Mouse (Mus musculus) intestine, embryonic 14.5 days (tissue): ENCODE results near the gene Msi2. TPM values are rescaled to one million over a fixed set of nuclear protein-coding genes. Genes with fewer than 3 reads are reported as not detected.
A peak's percentile ranks its signal among the peaks of the same experiment; 100 is the strongest.

Source experiments
- ATAC-seq: fragments of 200-750 bp; cut with Nextera tagmentation; replicated peaks from 2 replicates; pipeline ENCODE4 v1.8.0; 2017; ENCODE audit warnings: low read depth, moderate number of reproducible peaks, moderate TSS enrichment, moderate library complexity; ENCODE audit not compliant: low FRiP score, low TSS enrichment
- DNase-seq: peaks from one replicate; pipeline ENCODE4 v3.0.0-alpha.2; 2018; ENCODE audit warnings: low spot score
- H3K27ac ChIP-seq: fragments of 300-500 bp; sonication (generic); 2 replicates; pipeline ENCODE4 v1.5.1; 2014; ENCODE audit warnings: low read depth, mild to moderate bottlenecking, control low read depth
- H3K27me3 ChIP-seq: fragments of 300-500 bp; sonication (generic); replicated peaks from 2 replicates; pipeline ENCODE4 v1.6.1; 2014; ENCODE audit warnings: low read length, control low read depth; ENCODE audit not compliant: control insufficient read depth, insufficient read depth
- H3K36me3 ChIP-seq: fragments of 300-500 bp; sonication (generic); 2 replicates; pipeline ENCODE4 v1.6.1; 2014; ENCODE audit warnings: low read length, control low read depth; ENCODE audit not compliant: control insufficient read depth, insufficient read depth
- H3K4me1 ChIP-seq: fragments of 300-500 bp; sonication (generic); replicated peaks from 2 replicates; pipeline ENCODE4 v1.6.1; 2014; ENCODE audit warnings: low read length, control low read depth, mixed read lengths; ENCODE audit not compliant: control insufficient read depth, insufficient read depth
- H3K4me2 ChIP-seq: fragments of 300-500 bp; sonication (generic); 2 replicates; pipeline ENCODE4 v1.6.1; 2014; ENCODE audit warnings: low read length
- H3K4me3 ChIP-seq: fragments of 300-500 bp; sonication (generic); 2 replicates; pipeline ENCODE4 v1.5.1; 2014; ENCODE audit warnings: low read depth, low read length, control low read depth, mixed read lengths
- H3K9ac ChIP-seq: fragments of 300-500 bp; sonication (generic); 2 replicates; pipeline ENCODE4 v1.6.1; 2014; ENCODE audit warnings: mild to moderate bottlenecking, low read length
- H3K9me3 ChIP-seq: fragments of 300-500 bp; sonication (generic); 2 replicates; pipeline ENCODE4 v1.6.1; 2016; ENCODE audit warnings: low read length, control low read depth; ENCODE audit not compliant: control insufficient read depth
- WGBS: fragments of 180-500 bp; shearing (Covaris S2); extraction: QIAGEN DNeasy Blood & Tissue Kit; methylation state at CpG from one replicate; pipeline ENCODE4 v1.1.7; 2014; 5-methylcytosine and 5-hydroxymethylcytosine counted together
- polyA plus RNA-seq: library from polyadenylated mRNA; unstranded; fragments of >200 nt; fragmentation: Nextera tagmentation; extraction: Ambion mirVana; gene quantifications from 2 replicates; pipeline ENCODE4 v1.2.1, GENCODE M21; 2014

Msi2 gene
- polyA plus RNA-seq, 1 experiment from 2014 or later: 13.6 TPM

GRCm38 (mm10) chr11:88363481-88363880 lies 354.8 kb downstream of the Msi2 start:
- no peak for ATAC-seq
- WGBS: 85% methylated on average over 14 of the region's 14 CpGs

GRCm38 (mm10) chr11:88359736-88360135 lies 358.6 kb downstream of the Msi2 start:
- Histone ChIP-seq H3K27ac (no peak overlapping the region), H3K9ac (no peak overlapping the region), H3K27me3 (no peaks in the 10 kb centered on the region), H3K4me1 (no peaks in the 10 kb centered on the region), H3K36me3 (0 out of 2 replicates have a peak, but pooled peaks cover 5% of the 10 kb centered on the region), H3K4me3 (no peak overlapping the region), H3K9me3 (no peaks in the 10 kb centered on the region), H3K4me2 (no peak overlapping the region)
- ATAC-seq: no peak
- WGBS: 82% methylated on average over 7 of the region's 7 CpGs
- DNase-seq: no peak

More at GRCm38 (mm10) chr11:88363481-88363880, 354.8 kb downstream of the Msi2 start:
- no peak overlapping the region for H3K9ac ChIP-seq
- H3K27ac ChIP-seq: no peak overlapping the region
- no peaks in the 10 kb centered on the region for H3K27me3 ChIP-seq
- H3K4me1 ChIP-seq: no peaks in the 10 kb centered on the region
- no peak for DNase-seq
- no peak overlapping the region for H3K4me3 ChIP-seq
- H3K9me3 ChIP-seq: no peaks in the 10 kb centered on the region
- peaks cover 6% of the 10 kb centered on the region; the same call in 1 of the 2 replicates for H3K36me3 ChIP-seq
- H3K4me2 ChIP-seq: no peak overlapping the region

GRCm38 (mm10) chr11:88357325-88357724 lies 361.0 kb downstream of the Msi2 start:
- Histone ChIP-seq H3K36me3 (0 out of 2 replicates have a peak, but pooled peaks cover 5% of the 10 kb centered on the region), H3K4me3 (no peak overlapping the region), H3K4me2 (no peak overlapping the region), H3K27ac (peak overlapping the region; percentile 57; the same call in 1 of the 2 replicates), H3K9ac (no peak overlapping the region), H3K9me3 (no peaks in the 10 kb centered on the region), H3K27me3 (no peaks in the 10 kb centered on the region), H3K4me1 (no peaks in the 10 kb centered on the region)
- ATAC-seq (peak; percentile 37; the same call in 1 of the 2 replicates), DNase-seq (no peak)
- WGBS: 58% methylated on average over 9 of the region's 9 CpGs

- no peaks in the 10 kb centered on the region for H3K9me3 ChIP-seq
- WGBS: 52% methylated on average over 8 of the region's 8 CpGs
- no peaks in the 10 kb centered on the region for H3K27me3 ChIP-seq
- peak overlapping the region; percentile 66 for H3K27ac ChIP-seq
- H3K4me2 ChIP-seq: no peak overlapping the region
- peak; percentile 70 for DNase-seq
- peak; percentile 86 for ATAC-seq
- no peak overlapping the region for H3K4me3 ChIP-seq
- H3K4me1 ChIP-seq: no peaks in the 10 kb centered on the region
- no peak overlapping the region for H3K9ac ChIP-seq
- 0 out of 2 replicates have a peak, but pooled peaks cover 5% of the 10 kb centered on the region for H3K36me3 ChIP-seq
Measured at GRCm38 (mm10) chr11:88356598-88357290, 361.6 kb downstream of the Msi2 start.

- DNase-seq: no peak
- H3K4me2 ChIP-seq: no peak overlapping the region
- no peaks in the 10 kb centered on the region for H3K9me3 ChIP-seq
- ATAC-seq: no peak
- no peaks in the 10 kb centered on the region for H3K4me1 ChIP-seq
- 0 out of 2 replicates have a peak, but pooled peaks cover 5% of the 10 kb centered on the region for H3K36me3 ChIP-seq
- H3K27ac ChIP-seq: peak overlapping the region; percentile 66; the same call in 1 of the 2 replicates
- WGBS: 84% methylated on average over 12 of the region's 12 CpGs
- H3K27me3 ChIP-seq: no peaks in the 10 kb centered on the region
- no peak overlapping the region for H3K4me3 ChIP-seq
- H3K9ac ChIP-seq: no peak overlapping the region
Measured at GRCm38 (mm10) chr11:88356016-88356415, 362.3 kb downstream of the Msi2 start.

GRCm38 (mm10) chr11:88354771-88355170 lies 363.5 kb downstream of the Msi2 start:
- H3K9me3 ChIP-seq: no peaks in the 10 kb centered on the region
- DNase-seq (no peak), ATAC-seq (no peak)
- H3K36me3 ChIP-seq: 0 out of 2 replicates have a peak, but pooled peaks cover 5% of the 10 kb centered on the region
- H3K4me3 ChIP-seq: no peak overlapping the region
- H3K9ac ChIP-seq: no peak overlapping the region
- H3K27ac ChIP-seq: no peak overlapping the region
- no peaks in the 10 kb centered on the region for H3K27me3 ChIP-seq
- H3K4me2 ChIP-seq: no peak overlapping the region
- H3K4me1 ChIP-seq: no peaks in the 10 kb centered on the region
- WGBS: 87% methylated on average over 9 of the region's 9 CpGs

- no peak overlapping the region for H3K4me2 ChIP-seq
- no peak overlapping the region for H3K27ac ChIP-seq
- DNase-seq (no peak), ATAC-seq (no peak)
- H3K36me3 ChIP-seq: 0 out of 2 replicates have a peak, but pooled peaks cover 6% of the 10 kb centered on the region
- WGBS: 89% methylated on average over 3 of the region's 3 CpGs
- no peak overlapping the region for H3K9ac ChIP-seq
- no peak overlapping the region for H3K4me3 ChIP-seq
- H3K27me3 ChIP-seq: no peaks in the 10 kb centered on the region
- H3K4me1 ChIP-seq: no peaks in the 10 kb centered on the region
- no peaks in the 10 kb centered on the region for H3K9me3 ChIP-seq
Measured at GRCm38 (mm10) chr11:88351722-88352473, 366.4 kb downstream of the Msi2 start.

- H3K36me3 ChIP-seq: 0 out of 2 replicates have a peak, but pooled peaks cover 7% of the 10 kb centered on the region
- 77% methylated on average over 23 of the region's 23 CpGs for WGBS
- no peak overlapping the region for H3K9ac ChIP-seq
- DNase-seq (no peak), ATAC-seq (no peak)
- H3K4me1 ChIP-seq: no peaks in the 10 kb centered on the region
- H3K4me2 ChIP-seq: no peak overlapping the region
- H3K9me3 ChIP-seq: no peaks in the 10 kb centered on the region
- no peaks in the 10 kb centered on the region for H3K27me3 ChIP-seq
- H3K4me3 ChIP-seq: no peak overlapping the region
- H3K27ac ChIP-seq: no peak overlapping the region
Measured at GRCm38 (mm10) chr11:88348690-88349089, 369.6 kb downstream of the Msi2 start.
